Mouse (Mus musculus): ENCODE results near the gene Bcl2.

DNA sequence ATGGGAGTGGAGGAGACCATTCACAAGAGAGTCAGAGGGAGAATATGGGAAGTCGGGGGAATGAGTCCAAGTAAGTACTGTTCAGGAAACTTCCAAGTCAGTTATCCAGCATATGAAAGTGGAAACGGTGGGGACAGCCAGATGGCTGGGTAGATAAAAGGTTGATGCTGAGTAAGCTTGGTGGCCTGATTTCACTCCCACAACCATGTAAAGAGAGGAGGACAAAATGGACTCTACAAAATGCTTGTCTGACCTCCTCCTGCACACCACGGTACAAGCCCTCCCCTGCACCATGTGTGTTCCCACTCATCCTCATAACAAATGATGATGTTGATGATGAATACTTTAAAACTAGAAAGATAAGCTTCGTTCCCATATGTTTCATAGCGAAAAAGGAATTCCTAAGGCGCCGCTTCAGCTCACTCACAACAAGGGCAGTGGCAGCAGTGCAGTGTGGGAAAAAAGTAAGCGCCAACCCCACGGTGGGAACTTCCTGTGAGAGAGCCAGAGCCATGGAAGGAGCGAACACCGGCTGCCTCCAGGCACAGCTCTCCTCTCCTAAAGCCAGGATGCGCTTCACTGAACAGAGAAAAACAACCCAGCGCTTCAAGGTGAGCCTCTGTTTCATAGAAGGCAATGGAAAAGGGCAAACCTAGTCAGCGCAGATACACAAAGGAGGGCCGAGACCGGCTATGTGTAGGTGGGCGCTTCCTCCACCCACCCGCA lies 26.5 kb downstream of the Bcl2 start:
- TF ChIP-seq POLR2A (IDR thresholded peaks at IDR 0.05; ENCODE audit: low read depth, low read length) (no peak), EP300 (IDR thresholded peaks at IDR 0.05; ENCODE audit: low read length) (no peak)
